Mouse (Mus musculus) thymus, postnatal 14 days (tissue): Measurements from ENCODE around the gene Pex6.

Experiments used
- DNase-seq: peaks from one replicate; pipeline ENCODE4 v3.0.0; 2021

The Pex6 gene

GRCm38 (mm10) chr17:46710959-46711597 is at the start of gene Pex6:
TSS of gene Pex6 (plus strand) at chr17:46711463.
- peak; percentile 95 for DNase-seq

DNA sequence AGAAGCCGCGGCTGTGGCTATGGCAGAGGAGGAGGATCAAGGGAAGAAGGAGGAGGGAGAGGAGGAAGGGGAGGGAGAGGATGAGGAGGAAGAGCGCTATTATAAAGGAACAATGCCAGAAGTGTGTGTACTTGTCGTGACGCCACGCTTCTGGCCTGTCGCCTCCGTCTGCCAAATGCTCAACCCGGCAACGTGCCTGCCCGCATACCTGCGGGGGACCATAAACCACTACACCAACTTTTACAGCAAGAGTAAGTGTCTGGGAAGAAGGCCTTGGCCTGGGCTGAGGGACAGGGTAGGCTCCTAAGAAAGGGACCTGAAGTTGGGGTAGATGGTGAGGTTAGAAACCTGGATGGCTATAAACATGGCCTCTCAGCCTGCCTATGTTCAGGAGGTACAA is 49.3 kb upstream of the Pex6 start:
- DNase-seq: no peak

DNA sequence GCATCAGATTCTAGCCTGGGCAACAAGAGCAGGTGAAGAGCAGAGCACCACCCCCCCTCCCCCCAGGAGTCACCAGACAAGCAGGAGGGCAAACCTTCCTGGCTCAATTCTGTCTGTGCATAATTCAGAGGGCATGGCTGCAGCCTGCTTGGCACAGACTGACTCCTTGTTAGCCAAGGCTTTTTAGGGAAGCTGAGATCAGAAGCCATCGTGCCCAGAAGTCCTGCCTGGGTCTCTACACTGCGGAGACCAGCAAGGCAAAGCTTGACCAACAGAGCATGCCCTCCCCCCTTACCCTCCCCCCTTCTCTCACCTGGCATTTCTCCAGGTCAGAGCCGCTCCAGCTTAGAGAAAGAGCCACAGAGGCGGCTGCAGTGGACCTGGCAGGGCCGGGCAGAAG is 48.5 kb upstream of the Pex6 start:
- no peak for DNase-seq

- DNase-seq: no peak
Measured at GRCm38 (mm10) chr17:46667712-46668111, 43.6 kb upstream of the Pex6 start.

DNA sequence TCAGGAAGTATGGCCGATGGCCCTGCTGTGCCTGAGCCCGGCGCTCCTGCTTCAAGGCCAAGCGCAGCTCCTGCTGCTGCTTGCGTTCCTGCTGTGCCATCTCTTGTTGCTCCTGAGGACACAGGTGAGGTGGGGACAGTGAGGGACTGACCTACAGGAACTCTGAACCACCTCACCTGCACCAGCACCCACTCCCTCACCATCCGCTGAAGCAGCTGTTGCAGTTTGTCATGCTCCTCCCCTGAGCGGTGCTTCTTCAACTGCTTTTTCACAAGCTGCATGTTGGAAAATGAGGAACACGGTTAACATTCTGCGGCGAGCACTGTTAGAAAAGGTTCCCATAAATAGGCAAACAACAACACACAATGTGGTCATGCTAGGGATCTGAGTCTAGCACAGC is 41.4 kb upstream of the Pex6 start:
- no peak for DNase-seq

DNA sequence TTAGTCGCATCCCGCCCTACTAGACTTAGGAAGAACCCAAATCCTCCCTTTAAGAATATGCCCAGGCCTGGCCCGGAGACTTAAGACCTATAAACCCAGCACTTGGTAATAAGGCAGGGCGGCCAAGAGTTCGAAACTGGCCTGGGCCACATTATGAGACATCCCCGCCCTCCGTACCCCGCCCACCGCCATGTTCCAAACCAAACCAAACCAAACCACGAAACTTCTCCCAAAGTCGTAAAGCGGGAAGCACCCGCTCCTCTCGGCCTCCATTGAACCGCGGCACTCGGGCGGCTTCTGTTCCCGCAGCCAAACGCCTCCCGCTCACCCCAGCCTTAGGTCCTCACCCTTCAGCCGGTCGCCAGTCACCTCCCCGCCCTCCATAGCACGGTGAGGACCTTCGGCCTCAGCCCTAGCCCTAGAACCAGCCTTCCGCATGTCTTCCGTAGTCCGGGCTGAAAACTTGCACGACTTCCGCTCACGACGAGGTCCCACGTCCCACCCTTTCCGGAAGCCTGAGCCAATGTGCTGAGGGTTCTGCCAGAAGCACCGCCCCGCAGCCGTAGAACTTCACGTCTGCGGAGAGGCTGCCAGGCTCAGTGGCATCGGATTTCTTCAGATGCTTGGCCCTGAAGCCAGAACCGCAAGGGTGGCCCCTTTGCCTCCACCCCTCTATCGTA is 37.3 kb upstream of the Pex6 start, which contains the start of gene Rrp36:
Gene Rrp36, minus strand, starts transcription at position 503 of the 680 bp plus-strand sequence.
- DNase-seq: peak; percentile 89

GRCm38 (mm10) chr17:46674530-46675283 is 36.6 kb upstream of the Pex6 start:
- no peak for DNase-seq

- no peak for DNase-seq
Measured at GRCm38 (mm10) chr17:46678416-46678815, 32.8 kb upstream of the Pex6 start, which contains the start of gene Mea1. TSS of gene Mea1 (plus strand) at chr17:46678793.

- no peak for DNase-seq
Measured at GRCm38 (mm10) chr17:46678911-46679310, 32.4 kb upstream of the Pex6 start.

DNA sequence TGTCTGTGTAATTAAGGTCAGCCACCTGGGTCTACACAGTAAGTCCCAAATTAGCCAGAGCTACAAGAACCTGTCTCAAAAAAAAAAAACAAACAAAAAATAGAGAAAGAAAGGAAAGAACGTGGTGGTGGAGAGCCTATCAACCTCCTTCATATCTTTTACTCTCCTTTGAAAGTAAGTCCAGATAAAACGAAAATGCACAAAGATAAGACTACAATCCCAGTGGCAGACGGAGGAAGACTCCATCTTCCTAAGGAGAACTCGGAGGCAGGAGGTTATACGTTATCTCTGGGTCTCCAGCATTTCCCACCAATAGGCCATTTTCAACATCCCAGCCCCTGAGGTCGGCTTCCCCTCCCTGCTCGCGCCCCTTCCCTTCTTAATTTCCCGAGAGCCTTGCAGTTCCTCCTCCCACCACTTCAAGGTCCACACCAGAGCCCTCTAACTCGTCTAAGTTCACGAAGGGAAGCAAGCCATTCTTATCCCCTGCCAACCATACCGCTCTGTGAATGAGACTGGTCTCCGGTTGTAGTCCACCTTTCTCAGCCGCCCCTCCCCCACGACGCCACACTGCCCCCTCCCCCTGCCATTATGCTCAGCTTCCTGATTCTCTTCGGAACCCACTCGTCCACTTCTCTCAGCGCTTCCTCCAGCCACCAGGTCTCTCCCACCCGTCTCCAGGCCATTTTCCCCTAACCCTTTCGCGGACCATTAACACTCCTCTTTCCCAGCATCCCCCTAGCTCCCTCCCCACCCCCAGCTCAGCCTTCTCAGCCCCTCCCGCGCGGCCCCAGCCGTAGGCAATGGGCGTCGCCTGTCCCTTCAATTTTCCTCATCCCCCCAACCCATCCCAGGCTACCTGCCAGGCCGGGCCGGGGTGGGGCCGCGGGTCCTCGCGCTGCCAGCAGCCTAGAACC is 31.2 kb upstream of the Pex6 start:
- DNase-seq: peak; percentile 60

DNA sequence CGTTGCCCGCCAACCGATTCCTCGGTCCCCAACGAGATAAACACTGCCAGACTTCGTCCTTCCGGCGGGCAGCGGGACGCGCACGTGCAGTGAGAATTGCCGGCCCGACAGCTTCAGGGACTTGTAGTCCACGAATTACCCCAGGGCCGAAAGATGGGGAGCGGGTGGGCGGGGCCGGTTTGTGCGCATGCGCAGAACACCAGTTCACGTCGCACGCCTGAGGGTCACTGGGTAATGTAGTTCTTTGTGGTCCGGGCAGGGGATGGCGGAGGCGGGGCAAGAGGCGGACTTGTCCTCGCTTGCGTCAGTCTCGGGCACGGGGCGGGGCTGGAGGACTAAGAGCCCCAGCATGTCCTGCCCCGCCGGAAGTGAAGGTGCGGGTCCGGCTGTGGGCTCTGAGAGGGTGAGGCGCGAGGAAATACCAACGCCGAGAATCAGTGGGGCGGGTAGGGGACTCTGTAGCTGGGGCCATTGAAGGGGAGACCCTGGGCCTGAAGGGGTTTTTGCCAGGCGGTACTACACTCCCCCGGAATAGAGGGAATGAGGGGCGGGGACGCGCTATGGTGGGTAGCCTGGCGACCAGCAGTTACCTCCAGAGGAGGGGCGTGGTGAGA is 30.4 kb upstream of the Pex6 start, which contains the start of gene Klhdc3:
Gene Klhdc3, minus strand, starts transcription at position 155 of the 614 bp plus-strand sequence.
- peak; percentile 99 for DNase-seq

DNA sequence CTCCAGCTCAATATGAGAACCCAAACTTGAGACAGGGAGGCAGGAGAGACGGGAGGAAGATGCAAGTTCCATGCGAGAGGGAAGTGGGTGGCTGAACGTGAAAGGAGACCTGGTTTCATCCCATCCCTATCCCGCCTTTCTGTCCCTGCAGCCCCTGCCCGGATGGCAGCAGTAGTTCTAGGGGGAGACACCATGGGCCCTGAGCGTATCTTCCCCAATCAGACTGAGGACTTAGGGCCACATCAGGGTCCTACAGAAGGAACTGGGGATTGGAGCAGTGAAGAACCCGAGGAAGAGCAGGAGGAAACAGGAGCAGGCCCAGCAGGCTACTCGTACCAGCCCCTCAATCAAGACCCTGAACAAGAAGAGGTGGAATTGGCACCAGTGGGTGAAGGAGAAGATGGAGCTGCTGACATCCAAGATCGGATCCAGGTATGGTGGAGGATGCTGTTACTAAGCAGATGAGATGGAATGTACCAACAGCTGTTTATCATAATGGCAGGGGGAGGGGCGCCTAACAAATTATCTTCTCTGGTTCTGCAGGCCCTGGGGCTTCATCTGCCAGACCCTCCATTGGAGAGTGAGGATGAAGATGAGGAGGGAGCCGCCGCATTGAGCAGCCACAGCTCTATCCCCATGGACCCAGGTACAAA is 29.7 kb upstream of the Pex6 start:
- DNase-seq: no peak

- DNase-seq: peak; percentile 25
Measured at GRCm38 (mm10) chr17:46682654-46683389, 28.4 kb upstream of the Pex6 start.

DNA sequence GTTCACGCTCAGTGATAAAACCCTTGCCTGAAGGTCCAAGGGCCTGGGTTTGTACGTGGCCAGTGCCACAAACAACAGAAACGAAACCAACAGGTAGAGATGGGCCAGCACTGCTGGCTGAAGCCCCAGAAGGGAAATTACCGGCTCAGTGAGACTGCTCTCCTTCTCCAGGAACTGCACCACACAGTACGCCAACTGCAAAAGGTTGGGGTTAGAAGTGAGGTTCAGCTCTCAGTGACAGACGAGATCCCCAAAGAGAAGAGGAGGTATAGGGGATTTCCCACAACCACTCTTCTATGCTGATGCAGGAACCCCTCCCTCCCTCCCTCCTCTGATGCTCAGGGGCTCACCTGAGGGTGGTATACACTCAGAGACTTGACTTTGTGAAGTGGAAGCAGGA is 25.4 kb upstream of the Pex6 start:
- no peak for DNase-seq

DNA sequence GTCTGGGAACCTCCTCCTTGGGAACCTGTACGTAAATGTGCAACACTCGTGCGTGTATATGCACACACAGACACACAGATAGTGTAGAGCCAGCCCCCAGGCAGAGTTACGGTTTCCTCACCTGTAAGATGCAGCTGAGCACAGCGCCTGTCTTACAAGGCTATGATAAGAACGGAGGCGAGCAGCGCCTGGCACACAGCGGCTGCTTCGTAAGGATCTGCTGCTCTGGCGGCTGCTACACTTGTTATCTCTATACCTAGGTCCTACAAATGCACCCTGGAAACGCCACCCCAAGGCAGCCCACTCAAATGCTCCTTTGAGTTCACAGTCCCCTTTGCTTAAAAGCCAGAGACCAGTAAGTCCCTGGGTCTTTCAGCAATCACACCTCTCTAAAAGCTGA is 20.6 kb upstream of the Pex6 start:
- no peak for DNase-seq

DNA sequence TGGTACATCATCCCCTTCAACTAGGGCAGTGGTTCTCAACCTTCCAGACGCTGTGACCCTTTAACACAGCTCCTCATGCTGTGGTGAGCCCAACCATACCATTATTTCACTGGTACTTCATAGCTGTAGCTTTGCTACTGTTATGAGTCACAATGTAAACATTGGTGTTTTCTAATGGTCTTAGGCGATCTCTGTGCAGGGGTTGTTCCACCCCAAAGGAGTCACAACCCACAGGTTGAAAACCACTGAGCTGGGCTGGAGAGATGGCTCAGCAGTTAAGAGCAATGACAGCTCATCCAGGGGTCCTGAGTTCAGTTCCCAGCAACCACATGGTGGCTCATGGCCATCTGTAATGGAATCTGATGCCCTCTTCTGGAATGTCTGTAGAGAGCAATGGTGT is 19.9 kb upstream of the Pex6 start:
- no peak for DNase-seq

DNA sequence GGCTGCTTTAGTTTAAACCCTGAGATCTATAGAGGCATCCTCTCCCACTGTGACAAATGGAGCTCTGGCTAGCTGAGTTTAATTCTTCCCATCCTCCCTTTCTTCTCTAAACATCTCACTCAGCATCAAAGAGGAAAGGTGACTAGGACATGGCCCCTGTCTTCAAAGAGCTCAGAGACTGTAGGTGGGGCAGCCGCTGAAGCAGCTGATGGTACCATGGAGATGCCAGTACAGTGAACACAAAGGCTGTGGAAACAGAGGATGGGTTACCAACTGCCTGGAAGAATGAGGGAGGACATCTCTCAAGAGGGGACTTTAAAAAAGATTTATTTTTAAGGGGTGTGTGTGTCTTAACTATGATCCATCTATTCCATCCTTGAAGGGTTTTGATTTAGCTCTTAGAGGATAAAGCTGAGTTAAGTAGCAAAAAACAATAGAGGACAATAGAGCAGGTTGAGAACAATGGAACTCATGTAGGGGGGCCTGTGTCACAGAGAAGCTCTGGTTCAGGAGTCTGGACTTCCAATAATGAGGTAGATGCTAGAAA is 16.7 kb upstream of the Pex6 start:
- no peak for DNase-seq

DNA sequence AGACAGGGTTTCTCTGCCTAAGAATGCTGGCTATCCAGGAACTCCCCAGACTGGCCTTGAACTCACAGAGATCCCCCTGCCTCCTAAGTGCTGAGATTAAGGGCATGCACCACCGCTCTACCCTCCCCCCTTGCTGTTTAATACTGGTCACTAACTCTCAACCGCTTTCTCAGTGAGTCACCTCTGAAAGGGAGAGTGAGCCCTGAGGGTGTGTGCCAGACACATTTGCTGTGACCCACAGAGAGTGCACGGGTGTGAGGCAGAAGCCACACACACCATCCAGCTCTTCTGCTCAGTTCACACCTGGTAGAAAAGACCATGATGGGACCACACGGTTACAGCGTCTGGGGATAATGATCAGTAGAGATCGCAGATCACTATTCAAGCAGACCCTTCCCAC is 12.7 kb upstream of the Pex6 start:
- DNase-seq: no peak

DNA sequence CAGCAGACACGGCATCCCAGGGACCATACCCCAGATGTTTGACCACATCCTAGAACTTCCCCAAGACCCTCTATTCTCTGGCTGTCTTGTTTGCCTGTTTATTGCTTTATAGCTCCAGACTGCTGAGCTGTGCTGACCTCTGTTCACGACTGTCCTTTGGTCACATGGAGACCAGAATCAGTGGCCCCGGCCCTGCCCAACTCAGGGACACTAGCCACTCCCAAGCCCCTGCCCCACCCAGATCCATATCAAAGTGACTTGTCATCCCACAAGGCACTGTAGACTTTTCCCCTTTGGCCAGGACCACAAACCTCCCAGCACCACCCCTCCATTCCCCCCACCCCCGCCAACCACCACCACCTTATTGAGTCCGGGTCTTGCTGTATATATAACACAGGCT is 12.0 kb upstream of the Pex6 start:
- no peak for DNase-seq

GRCm38 (mm10) chr17:46699912-46700311 is 11.4 kb upstream of the Pex6 start:
- DNase-seq: no peak

- DNase-seq: no peak
Measured at GRCm38 (mm10) chr17:46701489-46701888, 9.8 kb upstream of the Pex6 start.
